Mouse (Mus musculus) kidney, postnatal 14 days (tissue): Measurements from ENCODE around the gene Fkbp14.

Experiments
- DNase-seq: peaks from one replicate; pipeline ENCODE4 v3.0.0; 2022; ENCODE audit warnings: mixed read lengths

Fkbp14 gene

GRCm38 (mm10) chr6:54597208-54597607 is at the start of gene Fkbp14:
Fkbp14 (minus strand) TSS chr6:54597308.
- DNase-seq, result no peak

GRCm38 (mm10) chr6:54643181-54643580 is 46.1 kb upstream of the Fkbp14 start:
- DNase-seq, result no peak

GRCm38 (mm10) chr6:54641953-54642352 is 44.8 kb upstream of the Fkbp14 start:
- no peak for DNase-seq

- DNase-seq, result no peak
Measured at GRCm38 (mm10) chr6:54639877-54640276, 42.8 kb upstream of the Fkbp14 start.

- DNase-seq, result no peak
Measured at GRCm38 (mm10) chr6:54631462-54631861, 34.4 kb upstream of the Fkbp14 start.

- DNase-seq, result peak; percentile 56
Measured at GRCm38 (mm10) chr6:54629734-54630133, 32.6 kb upstream of the Fkbp14 start.

- DNase-seq, result no peak
Measured at GRCm38 (mm10) chr6:54628381-54628780, 31.3 kb upstream of the Fkbp14 start.

- DNase-seq, result no peak
Measured at GRCm38 (mm10) chr6:54620357-54620756, 23.2 kb upstream of the Fkbp14 start.

- DNase-seq, result no peak
Measured at GRCm38 (mm10) chr6:54619530-54619929, 22.4 kb upstream of the Fkbp14 start.

- no peak for DNase-seq
Measured at GRCm38 (mm10) chr6:54617363-54617762, 20.3 kb upstream of the Fkbp14 start.

- no peak for DNase-seq
Measured at GRCm38 (mm10) chr6:54606241-54606640, 9.1 kb upstream of the Fkbp14 start.

- peak; percentile 68 for DNase-seq
Measured at GRCm38 (mm10) chr6:54604001-54604715, 7.0 kb upstream of the Fkbp14 start.

- no peak for DNase-seq
Measured at GRCm38 (mm10) chr6:54602891-54603290, 5.8 kb upstream of the Fkbp14 start.

- DNase-seq, result no peak
Measured at GRCm38 (mm10) chr6:54600681-54601347, 3.7 kb upstream of the Fkbp14 start.

- no peak for DNase-seq
Measured at GRCm38 (mm10) chr6:54597711-54598110, 603 bp upstream of the Fkbp14 start.

GRCm38 (mm10) chr6:54595330-54595878 is 1.7 kb downstream of the Fkbp14 start:
- no peak for DNase-seq

- DNase-seq, result peak; percentile 97
Measured at GRCm38 (mm10) chr6:54594469-54595329, 2.4 kb downstream of the Fkbp14 start, which contains the start of gene Plekha8. Plekha8 (plus strand) TSS chr6:54595111.

- peak; percentile 34 for DNase-seq
Measured at GRCm38 (mm10) chr6:54593766-54594468, 3.2 kb downstream of the Fkbp14 start.

- DNase-seq, result peak; percentile 96
Measured at GRCm38 (mm10) chr6:54592938-54593535, 4.1 kb downstream of the Fkbp14 start.

GRCm38 (mm10) chr6:54591778-54592177 is 5.3 kb downstream of the Fkbp14 start:
- DNase-seq, result no peak

- DNase-seq, result no peak
Measured at GRCm38 (mm10) chr6:54590691-54591090, 6.4 kb downstream of the Fkbp14 start.

GRCm38 (mm10) chr6:54588212-54588611 is 8.9 kb downstream of the Fkbp14 start:
- DNase-seq, result no peak
